Mouse (Mus musculus) lung, postnatal 0 days (tissue): ENCODE measurements around the gene Cdh6.
A peak's percentile ranks its signal among the peaks of the same experiment; 100 is the strongest.

ENCODE experiments used
- CTCF ChIP-seq: IDR thresholded peaks from 2 replicates; pipeline ENCODE4 v1.5.1; 2016; ENCODE audit warnings: antibody characterized with exemption, mild to moderate bottlenecking
- EP300 ChIP-seq: IDR thresholded peaks from 2 replicates; pipeline ENCODE4 v1.6.1; 2016; ENCODE audit warnings: antibody characterized with exemption, mild to moderate bottlenecking, control low read depth

- no peak for TF ChIP-seq EP300
- peak; percentile 92 for TF ChIP-seq CTCF
These were observed 7.5 kb upstream of the Cdh6 start for GRCm38 (mm10) chr15:13181014-13181413.
